Mouse (Mus musculus) CH12F3 (cell line): ENCODE measurements around the gene Usp53.

ENCODE experiments used
- in situ Hi-C: fragments of 300-500 bp; cut with MboI; formaldehyde crosslinking; loops from 2 replicates; pipeline ENCODE4 v1.14.3; 2020; ENCODE audit warnings: low sequenced_read_pairs

Usp53 gene

GRCm38 (mm10) chr3:122984249-122985182 is at the start of gene Usp53:
Gene Usp53, minus strand, starts transcription at chr3:122984510.
- in situ Hi-C loops, result no loop called here

DNA sequence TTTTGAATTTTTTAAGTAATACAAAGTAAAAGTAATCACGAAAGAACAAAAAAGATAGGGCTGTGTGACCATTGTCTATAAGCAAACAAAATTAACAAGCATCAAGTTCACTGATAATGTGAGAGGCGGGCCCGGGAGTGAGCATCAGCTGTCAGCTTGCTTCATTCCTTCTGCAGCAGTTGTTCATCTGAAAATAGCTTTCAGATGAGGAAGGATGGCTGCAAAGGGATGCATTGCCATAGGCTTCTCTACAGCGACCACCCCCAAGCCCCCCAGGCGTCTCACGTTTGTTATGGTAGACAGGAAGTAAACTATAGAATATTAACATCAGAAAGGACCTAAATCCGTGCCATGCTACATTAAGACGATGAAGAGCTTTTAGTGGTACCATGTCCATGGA is 49.5 kb upstream of the Usp53 start:
- in situ Hi-C loops, result no loop called here

DNA sequence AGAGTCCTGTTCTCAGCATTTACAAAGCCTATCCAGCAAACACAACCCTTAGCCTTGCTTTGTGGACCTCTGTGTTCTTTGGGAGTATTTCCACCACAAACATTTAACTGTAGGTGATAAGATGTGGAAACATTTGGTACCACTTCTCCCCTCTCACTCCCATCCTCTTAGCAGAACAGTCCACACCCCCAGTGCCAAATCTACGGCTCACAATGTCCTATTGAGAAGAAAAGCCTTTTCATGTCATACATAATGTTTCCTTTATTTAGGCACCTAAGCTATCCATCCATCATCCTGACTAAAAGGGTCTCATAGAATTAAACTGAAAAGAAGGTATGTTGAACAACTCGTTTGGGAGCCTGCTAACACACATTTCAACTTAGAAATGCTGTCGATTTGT is 41.3 kb upstream of the Usp53 start:
- in situ Hi-C loops, result no loop called here

GRCm38 (mm10) chr3:123024496-123025234 is 40.4 kb upstream of the Usp53 start:
- in situ Hi-C loops, result no loop called here

GRCm38 (mm10) chr3:123018792-123019191 is 34.5 kb upstream of the Usp53 start:
- in situ Hi-C loops, result no loop called here

DNA sequence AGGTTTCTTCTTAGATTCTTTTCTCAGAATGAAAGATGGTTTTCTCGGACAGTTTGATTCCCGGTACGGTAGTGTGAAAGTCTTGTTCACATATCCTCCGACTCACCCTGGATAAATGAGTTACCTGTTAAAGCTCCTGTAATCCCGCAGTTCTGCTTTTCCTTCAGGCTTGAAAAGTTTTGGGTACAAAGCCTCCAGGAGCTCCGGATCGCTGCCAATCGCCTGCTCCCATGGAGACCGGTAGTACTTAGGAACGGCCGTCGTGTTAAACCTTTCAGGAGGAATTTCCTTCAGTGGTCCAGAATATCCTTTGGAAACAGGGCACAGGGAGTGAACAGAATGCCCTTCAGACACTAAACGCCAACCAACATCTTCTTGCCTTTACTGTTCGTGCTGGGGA is 29.2 kb upstream of the Usp53 start:
- in situ Hi-C loops, result no loop called here

DNA sequence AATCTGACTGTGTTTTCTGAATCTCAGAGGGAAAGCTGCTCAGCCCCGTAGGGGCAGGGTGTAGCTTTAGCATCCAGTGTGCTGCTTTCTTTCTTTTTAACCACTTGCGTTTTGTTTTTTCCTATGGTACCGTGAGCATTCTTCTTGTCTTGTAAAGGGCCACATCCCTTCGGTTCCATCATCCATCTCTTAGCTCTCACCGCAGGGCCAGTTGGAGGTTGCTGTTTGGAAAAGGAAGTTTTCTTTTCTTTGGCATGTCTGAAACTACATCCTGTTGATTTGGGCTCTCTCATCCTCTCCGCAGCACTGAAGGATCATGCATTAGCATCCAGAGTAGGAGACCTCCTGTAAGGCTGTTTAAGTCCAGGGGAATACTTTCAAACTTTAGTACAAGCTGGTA is 25.1 kb upstream of the Usp53 start:
- in situ Hi-C loops, result no loop called here

DNA sequence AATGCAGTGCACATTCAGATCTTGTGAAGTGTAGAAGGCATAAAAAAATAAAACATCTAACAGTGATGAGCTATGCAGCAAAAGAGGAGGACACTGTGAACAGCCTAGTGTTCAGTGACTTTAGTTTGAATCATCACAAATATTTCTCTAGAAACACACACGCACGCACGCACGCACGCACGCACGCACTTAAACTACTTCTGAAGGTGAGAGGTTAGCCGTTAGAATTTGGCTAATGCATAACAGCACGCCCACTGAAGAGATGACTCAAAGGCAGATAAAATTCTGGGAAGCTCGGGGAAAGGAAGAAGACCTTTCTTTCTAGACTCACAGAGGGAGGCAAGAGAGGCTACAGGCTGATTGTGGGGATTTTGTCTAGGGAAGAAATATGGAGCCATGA is 23.1 kb upstream of the Usp53 start:
- in situ Hi-C loops, result no loop called here

GRCm38 (mm10) chr3:123001053-123001452 is 16.7 kb upstream of the Usp53 start:
- in situ Hi-C loops, result no loop called here

- in situ Hi-C loops, result no loop called here
Measured at GRCm38 (mm10) chr3:122998511-122998910, 14.2 kb upstream of the Usp53 start.

GRCm38 (mm10) chr3:122996968-122997367 is 12.7 kb upstream of the Usp53 start:
- in situ Hi-C loops, result no loop called here

GRCm38 (mm10) chr3:122986906-122987305 is 2.6 kb upstream of the Usp53 start:
- in situ Hi-C loops, result no loop called here

- in situ Hi-C loops, result no loop called here
Measured at GRCm38 (mm10) chr3:122986386-122986785, 2.1 kb upstream of the Usp53 start.

DNA sequence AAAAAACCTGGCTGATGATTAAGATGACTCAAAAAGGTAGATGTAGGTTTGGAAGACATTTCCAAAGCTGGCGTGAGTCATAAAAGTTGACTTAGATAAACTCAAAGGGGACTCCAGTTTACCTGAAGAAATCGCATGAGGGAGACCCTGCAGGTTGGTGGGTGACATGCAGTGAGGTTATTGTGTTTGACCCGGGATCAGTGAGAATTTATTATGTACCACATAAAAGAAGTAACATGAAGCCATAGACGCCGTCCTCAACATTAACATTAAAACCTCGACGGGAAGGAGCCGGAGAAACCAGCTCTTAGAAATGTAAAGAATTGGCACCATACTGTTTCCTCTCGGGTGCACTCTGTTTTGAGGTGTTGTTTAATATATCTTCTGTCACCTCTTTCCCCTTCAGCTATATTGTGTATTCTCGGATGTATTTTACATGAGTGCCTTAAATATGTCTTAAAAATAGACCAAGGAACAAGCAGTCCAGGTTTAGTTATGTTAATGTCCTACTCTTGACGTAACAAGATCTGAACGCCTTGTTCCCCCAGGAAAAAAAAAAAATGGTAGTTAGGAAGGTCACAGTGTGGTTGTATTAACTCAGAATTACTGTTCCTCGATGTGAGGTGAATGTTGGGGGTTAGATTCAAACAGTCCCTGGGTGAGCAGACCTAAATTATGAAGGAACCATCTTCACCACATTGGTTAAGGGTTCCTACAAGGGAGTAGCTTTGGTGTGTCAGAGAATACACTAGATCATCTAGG is 1.1 kb upstream of the Usp53 start:
- in situ Hi-C loops, result no loop called here

GRCm38 (mm10) chr3:122983849-122984248 is 461 bp downstream of the Usp53 start:
- in situ Hi-C loops, result no loop called here

DNA sequence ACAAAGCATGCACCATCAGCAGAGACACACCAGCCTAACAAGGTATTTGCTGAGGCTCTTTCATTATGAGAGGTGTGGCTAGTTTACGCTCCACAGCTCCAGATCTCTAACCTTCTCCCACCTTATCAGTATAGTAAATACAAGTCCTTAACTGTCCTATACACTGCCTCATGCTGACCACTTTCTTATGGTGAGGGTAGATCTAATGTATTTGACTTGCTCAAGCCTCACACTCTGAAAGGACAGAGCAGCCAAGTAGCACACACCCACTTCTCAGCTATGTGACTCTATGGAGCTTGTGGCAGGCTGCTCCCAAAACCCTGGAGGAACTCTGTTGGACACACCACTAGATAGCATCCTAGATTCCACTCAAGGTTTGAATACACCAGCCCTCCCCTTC is 8.3 kb downstream of the Usp53 start:
- in situ Hi-C loops, result no loop called here

DNA sequence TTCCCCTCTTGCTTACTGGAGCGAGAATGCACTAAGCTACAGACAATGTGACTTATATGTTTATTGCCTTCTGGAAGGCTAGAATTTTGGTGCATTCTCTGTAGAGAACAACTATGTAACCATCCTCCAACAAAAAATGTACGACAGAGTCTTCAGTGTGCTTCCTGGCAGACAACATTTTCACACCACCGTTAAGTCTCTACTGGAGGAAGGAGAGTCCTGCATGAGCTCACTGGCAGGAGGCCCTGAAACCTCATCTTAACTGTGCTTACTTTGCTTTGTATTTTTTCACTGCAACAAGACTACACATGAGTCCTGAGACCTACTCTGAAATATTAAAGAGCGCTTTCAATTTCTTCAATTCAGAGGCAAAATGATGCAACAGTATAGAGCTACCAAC is 8.9 kb downstream of the Usp53 start:
- in situ Hi-C loops, result no loop called here

DNA sequence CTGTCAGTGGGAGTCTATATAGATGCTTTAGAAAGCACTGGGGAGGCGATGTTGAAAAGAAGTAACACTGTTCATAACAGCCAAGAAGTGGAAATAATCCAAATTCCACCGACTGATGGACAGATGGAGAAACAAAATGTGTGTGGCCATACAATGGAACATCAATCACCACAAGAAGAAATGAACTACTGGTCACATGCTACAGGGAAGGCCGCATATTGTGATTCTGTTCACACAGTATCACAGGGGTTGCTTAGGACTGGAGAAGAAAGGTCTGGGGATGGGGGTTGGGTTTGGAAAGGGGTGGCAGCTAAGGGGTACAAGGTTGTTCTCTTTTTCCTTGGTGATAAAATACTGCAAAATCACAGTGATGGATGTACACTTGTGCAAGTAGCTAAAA is 9.5 kb downstream of the Usp53 start:
- in situ Hi-C loops, result no loop called here

- in situ Hi-C loops, result no loop called here
Measured at GRCm38 (mm10) chr3:122972126-122972822, 12.0 kb downstream of the Usp53 start.

- in situ Hi-C loops, result no loop called here
Measured at GRCm38 (mm10) chr3:122968391-122968790, 15.9 kb downstream of the Usp53 start.

DNA sequence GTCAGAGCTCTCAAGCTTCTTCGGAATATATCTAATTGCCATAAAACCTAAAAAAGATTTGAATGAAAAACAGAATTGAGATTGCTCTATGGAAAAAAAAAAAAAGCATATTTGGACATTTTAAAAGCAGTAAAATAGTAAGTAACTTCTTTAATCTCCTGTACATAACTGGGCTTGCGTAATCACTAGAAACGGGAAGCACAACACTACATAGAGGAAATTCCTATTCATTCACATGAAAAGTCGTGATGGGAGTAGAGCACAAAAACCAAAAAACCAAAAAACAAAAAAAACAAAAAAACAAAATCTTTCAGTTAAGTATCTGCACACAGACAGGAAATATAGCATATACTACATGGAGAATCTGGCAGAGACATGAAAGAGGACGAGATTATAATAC is 20.0 kb downstream of the Usp53 start:
- in situ Hi-C loops, result no loop called here
